In the genomic region with DNA sequence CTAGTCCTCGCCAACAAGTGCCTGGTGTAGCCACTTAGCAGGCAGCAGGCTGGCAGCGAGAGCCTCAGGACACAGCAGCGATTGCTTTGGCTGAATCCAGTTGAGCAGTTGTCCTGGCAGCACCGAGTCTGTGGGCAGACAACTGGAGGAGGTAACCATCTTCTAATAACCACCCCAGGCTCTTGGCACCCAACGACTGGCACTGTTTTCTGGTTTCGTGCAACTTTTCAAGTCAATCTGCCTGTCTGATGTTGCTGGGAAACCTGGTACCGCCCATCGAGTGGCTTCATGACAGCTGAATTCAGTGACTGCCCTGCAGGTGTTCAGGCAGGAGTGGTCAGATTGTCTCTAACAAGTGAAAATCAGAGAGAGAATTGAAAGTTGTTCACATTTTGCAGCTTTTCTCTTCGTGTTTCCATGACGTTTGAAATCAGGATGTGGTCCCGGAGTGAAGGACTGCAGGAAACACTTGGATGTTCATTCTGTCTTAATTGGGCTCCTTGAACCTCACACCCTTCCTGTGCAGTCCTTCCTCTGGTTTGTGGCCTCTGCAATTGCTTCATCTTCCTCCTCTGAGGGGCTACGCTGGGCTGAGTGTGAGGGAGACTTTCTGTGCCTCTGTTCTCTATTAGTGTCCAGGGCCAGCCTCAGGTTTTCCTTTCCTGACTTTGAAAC, we compare ENCODE assay signal across 19 mouse cellular contexts. TPM values are rescaled to one million over a fixed set of nuclear protein-coding genes. Genes with fewer than 3 reads are reported as not detected.
DNase-seq lines count a peak whose midpoint lies in the region; ATAC-seq lines count a peak whose summit lies in the region.
"Had no signal": no experiment of that assay in that cellular context is flagged by ENCODE, and none has a peak within 500 bp of the region (broad histone marks: within the 10 kb centered on the region; RNA-seq: fewer than 3 reads in every experiment).

No protein-coding gene starts in this region.

- no peaks in the 10 kb centered on the region for H3K27me3 ChIP-seq in kidney, embryonic 15.5 days
- H3K27me3 ChIP-seq: heart, embryonic 15.5 days; limb, embryonic 15.5 days; midbrain, embryonic 12.5 days; neural tube, embryonic 12.5 days had no signal

- no peak overlapping the region for H3K4me2 ChIP-seq in kidney, embryonic 15.5 days
- H3K4me2 ChIP-seq: heart, embryonic 15.5 days; limb, embryonic 15.5 days; midbrain, embryonic 12.5 days; neural tube, embryonic 12.5 days had no signal

- 74% methylated on average over 12 of the region's 12 CpGs for WGBS in kidney, embryonic 15.5 days

- ATAC-seq in activated CD4-positive, CD25-positive, alpha-beta regulatory T cell, adult 4 months, result peak; percentile 19
- peak; percentile 98 to 99 for ATAC-seq in hematopoietic stem cell, adult 5-6 weeks (replicated peaks in 1 of 2; ENCODE audit: insufficient read depth in 1 of 2, low FRiP score in 2 of 2, low TSS enrichment in 1 of 2, low read depth in 1 of 2, poor library complexity in 2 of 2, severe bottlenecking in 2 of 2)
- ATAC-seq in kidney, embryonic 15.5 days (replicated peaks; ENCODE audit: low FRiP score), result no peak
- ATAC-seq: CD4-positive, CD25-positive, alpha-beta regulatory T cell, adult 4 months; liver, postnatal 0 days had no signal

- H3K9me3 ChIP-seq in kidney, embryonic 15.5 days (replicated peaks), result no peaks in the 10 kb centered on the region
- H3K9me3 ChIP-seq: heart, embryonic 15.5 days; limb, embryonic 15.5 days; midbrain, embryonic 12.5 days; neural tube, embryonic 12.5 days had no signal

- H3K4me1 ChIP-seq in kidney, embryonic 15.5 days, result no peaks in the 10 kb centered on the region
- H3K4me1 ChIP-seq: limb, embryonic 15.5 days; midbrain, embryonic 12.5 days; neural tube, embryonic 12.5 days had no signal

- DNase-seq in heart, adult 11 months, result peak; percentile 83
- DNase-seq in heart, adult 8-10 months (ENCODE audit: low spot score), result no peak
- peak; percentile 97 for DNase-seq in 416B (ENCODE audit: low read depth)
- no peak for DNase-seq in adrenal gland, adult 18-20 months (ENCODE audit: low spot score in 2 of 2)
- no peak for DNase-seq in kidney, adult 9 months
- DNase-seq: adrenal gland, postnatal 25 days; cerebellum, adult 11-12 months; kidney, adult 18-20 months; kidney, postnatal 4 days; liver, postnatal 0 days; thymus, adult 2 months had no signal

- H3K9ac ChIP-seq in kidney, embryonic 15.5 days, result no peak overlapping the region
- H3K9ac ChIP-seq: heart, embryonic 15.5 days; limb, embryonic 15.5 days; liver, postnatal 0 days; midbrain, embryonic 12.5 days; neural tube, embryonic 12.5 days had no signal

- no peaks in the 10 kb centered on the region for H3K36me3 ChIP-seq in kidney, embryonic 15.5 days
- H3K36me3 ChIP-seq: heart, embryonic 15.5 days; limb, embryonic 15.5 days; midbrain, embryonic 12.5 days; neural tube, embryonic 12.5 days had no signal

- H3K4me3 ChIP-seq in kidney, embryonic 15.5 days (replicated peaks), result no peak overlapping the region
- H3K4me3 ChIP-seq: heart, embryonic 15.5 days; limb, embryonic 15.5 days; midbrain, embryonic 12.5 days; neural tube, embryonic 12.5 days had no signal

- no peak overlapping the region for H3K27ac ChIP-seq in kidney, embryonic 15.5 days
- H3K27ac ChIP-seq: heart, embryonic 15.5 days; limb, embryonic 15.5 days; midbrain, embryonic 12.5 days; neural tube, embryonic 12.5 days had no signal

RNA-seq across cellular contexts. Expression of a gene that starts 58.1 kb away (rescaled TPM):
- total RNA-seq in heart, adult 8-10 months (2022), result 1 to 10 TPM in 1 of 4 experiments, under 1 TPM in 3; 0.50 to 1.9 (median 0.71) TPM
- under 1 TPM; 0.24 to 0.36 TPM for polyA plus RNA-seq in activated CD4-positive, CD25-positive, alpha-beta regulatory T cell, adult 4 months (2017; shearing (Covaris generic))
- total RNA-seq in hematopoietic stem cell, adult 5-6 weeks (2017), result not detected in 2 replicates
- polyA plus RNA-seq in kidney, embryonic 15.5 days (2015; fragmentation: Nextera tagmentation; extraction: Ambion mirVana), result 1.1 and 1.8 TPM in 2 replicates
- 10 to 100 TPM; 11.3 to 12.8 TPM for total RNA-seq in adrenal gland, adult 18-20 months (2021)
- polyA plus RNA-seq: liver, postnatal 0 days had no signal

Comparison
In these comparisons a context has a peak if more than half of its experiments do, and no peak if none do; other contexts are left out.
1. DNase-seq: peak in heart, adult 11 months (single experiment) and 416B (single experiment); none in heart, adult 8-10 months (single experiment), adrenal gland, adult 18-20 months (0 of 2) and kidney, adult 9 months (single experiment).
2. RNA of a gene that starts 58.1 kb away (total RNA-seq): 11.3 to 12.8 TPM in adrenal gland, adult 18-20 months; 0.50 to 1.9 TPM in heart, adult 8-10 months and not detected in hematopoietic stem cell, adult 5-6 weeks; every median in the first group is over 4 times any median in the second.